Mouse (Mus musculus) stomach, postnatal 0 days (tissue): ENCODE measurements around the gene Npm1. TPM values are rescaled to one million over a fixed set of nuclear protein-coding genes. Genes with fewer than 3 reads are reported as not detected.
A peak's percentile ranks its signal among the peaks of the same experiment; 100 is the strongest.

Experiments
- ATAC-seq: fragments of 200-750 bp; cut with Nextera tagmentation; 2 replicates; pipeline ENCODE4 v1.8.0; 2017; ENCODE audit not compliant: low FRiP score, low TSS enrichment
- DNase-seq: peaks from one replicate; pipeline ENCODE4 v3.0.0-alpha.2; 2016; ENCODE audit warnings: low spot score
- H3K27ac ChIP-seq: fragments of 300-500 bp; sonication (generic); replicated peaks from 2 replicates; pipeline ENCODE4 v1.5.1; 2014; ENCODE audit warnings: mild to moderate bottlenecking, control low read depth
- H3K27me3 ChIP-seq: fragments of 300-500 bp; sonication (generic); 2 replicates; pipeline ENCODE4 v1.6.1; 2014; ENCODE audit warnings: low read length; ENCODE audit not compliant: control insufficient read depth, insufficient read depth
- H3K36me3 ChIP-seq: fragments of 300-500 bp; sonication (generic); 2 replicates; pipeline ENCODE4 v1.6.1; 2014; ENCODE audit warnings: low read length, mixed read lengths; ENCODE audit not compliant: control insufficient read depth, insufficient read depth
- H3K4me1 ChIP-seq: fragments of 300-500 bp; sonication (generic); replicated peaks from 2 replicates; pipeline ENCODE4 v1.6.1; 2014; ENCODE audit warnings: antibody characterized with exemption; ENCODE audit not compliant: control insufficient read depth, insufficient read depth
- H3K4me2 ChIP-seq: fragments of 300-500 bp; sonication (generic); replicated peaks from 2 replicates; pipeline ENCODE4 v1.6.1; 2014; ENCODE audit warnings: low read depth, mild to moderate bottlenecking, control low read depth, moderate library complexity
- H3K4me3 ChIP-seq: fragments of 300-500 bp; sonication (generic); 2 replicates; pipeline ENCODE4 v1.5.1; 2014; ENCODE audit warnings: low read depth, low read length, control low read depth
- H3K9ac ChIP-seq: fragments of 300-500 bp; sonication (generic); 2 replicates; pipeline ENCODE4 v1.6.1; 2014; ENCODE audit warnings: mild to moderate bottlenecking, low read length, control low read depth, mixed read lengths
- H3K9me3 ChIP-seq: fragments of 300-500 bp; sonication (generic); 2 replicates; pipeline ENCODE4 v1.6.1; 2016; ENCODE audit warnings: low read length; ENCODE audit not compliant: control insufficient read depth
- CTCF ChIP-seq: IDR thresholded peaks from 2 replicates; pipeline ENCODE4 v1.5.1; 2016; ENCODE audit warnings: antibody characterized with exemption, low read depth, mild to moderate bottlenecking, moderate library complexity
- EP300 ChIP-seq: optimal IDR thresholded peaks from 2 replicates; pipeline ENCODE3; 2016; ENCODE audit warnings: antibody characterized with exemption
- WGBS: fragments of 180-500 bp; shearing (Covaris S2); extraction: QIAGEN DNeasy Blood & Tissue Kit; methylation state at CpG from one replicate; pipeline ENCODE4 v1.1.7; 2014; 5-methylcytosine and 5-hydroxymethylcytosine counted together
- polyA plus RNA-seq: library from polyadenylated mRNA; unstranded; fragments of >200 nt; fragmentation: Nextera tagmentation; extraction: Ambion mirVana; gene quantifications from 2 replicates; pipeline ENCODE4 v1.2.1, GENCODE M21; 2015

Gene Npm1
- polyA plus RNA-seq, 1 experiment from 2014 or later: 356 TPM

DNA sequence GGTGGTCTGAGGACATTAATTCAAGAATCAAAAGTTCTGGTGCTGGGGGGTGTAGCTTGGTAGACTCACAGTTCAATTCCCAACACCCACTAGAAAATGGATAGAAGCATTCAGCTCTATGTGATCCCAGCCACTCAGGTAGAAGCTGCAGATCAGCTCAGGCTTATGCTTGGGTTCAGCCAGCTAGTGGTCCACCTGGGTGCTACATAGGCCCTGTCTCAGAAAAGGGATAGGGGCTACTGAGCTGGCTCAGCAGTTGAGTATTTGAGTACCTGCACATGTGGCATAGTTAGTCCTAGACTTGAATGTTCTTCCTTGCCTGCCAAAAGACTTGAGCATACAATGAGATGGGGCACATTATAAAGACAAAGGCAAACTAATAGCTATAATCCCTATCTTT is 13.6 kb downstream of the Npm1 start:
- TF ChIP-seq EP300 (no peak), CTCF (no peak)
- no peak for ATAC-seq
- H3K36me3 ChIP-seq: peaks cover 3% of the 10 kb centered on the region; the same call in 1 of the 2 replicates

GRCm38 (mm10) chr11:33149088-33149436 is 13.9 kb downstream of the Npm1 start:
- Histone ChIP-seq H3K27me3 (no peaks in the 10 kb centered on the region), H3K9me3 (no peaks in the 10 kb centered on the region), H3K36me3 (peaks cover 3% of the 10 kb centered on the region; the same call in 1 of the 2 replicates), H3K4me3 (no peak overlapping the region), H3K4me2 (no peak overlapping the region), H3K27ac (no peak overlapping the region), H3K4me1 (peaks cover 5% of the 10 kb centered on the region; the same call in 1 of the 2 replicates), H3K9ac (no peak overlapping the region)
- DNase-seq (no peak), ATAC-seq (no peak)
- no peak for TF ChIP-seq CTCF
- no peak for TF ChIP-seq EP300
- 27% methylated on average over 3 of the region's 3 CpGs for WGBS

More for the DNA sequence above, 13.6 kb downstream of the Npm1 start:
- H3K4me1 ChIP-seq: peaks cover 5% of the 10 kb centered on the region; the same call in 1 of the 2 replicates
- no peak overlapping the region for H3K4me3 ChIP-seq
- DNase-seq: no peak
- no peaks in the 10 kb centered on the region for H3K9me3 ChIP-seq
- H3K27ac ChIP-seq: no peak overlapping the region
- no peak overlapping the region for H3K9ac ChIP-seq
- H3K4me2 ChIP-seq: no peak overlapping the region
- H3K27me3 ChIP-seq: no peaks in the 10 kb centered on the region

GRCm38 (mm10) chr11:33148338-33149087 is 14.5 kb downstream of the Npm1 start:
- peak; percentile 83 for DNase-seq
- TF ChIP-seq CTCF (peak; percentile 88), EP300 (no peak)
- 5% methylated on average over 23 of the region's 23 CpGs for WGBS
- Histone ChIP-seq H3K4me2 (peak overlapping the region; percentile 77), H3K27me3 (no peaks in the 10 kb centered on the region), H3K9me3 (no peaks in the 10 kb centered on the region), H3K4me1 (peaks cover 5% of the 10 kb centered on the region; the same call in 1 of the 2 replicates), H3K4me3 (peak overlapping the region; percentile 51), H3K36me3 (peaks cover 3% of the 10 kb centered on the region; the same call in 1 of the 2 replicates), H3K9ac (no peak overlapping the region), H3K27ac (no peak overlapping the region)
- ATAC-seq: peak; percentile 80

GRCm38 (mm10) chr11:33147572-33148337 is 15.3 kb downstream of the Npm1 start:
- no peaks in the 10 kb centered on the region for H3K9me3 ChIP-seq
- under 1% methylated on average over 37 of the region's 85 CpGs for WGBS
- peak; percentile 57 for ATAC-seq
- H3K4me3 ChIP-seq: peak overlapping the region; percentile 51
- peaks cover 3% of the 10 kb centered on the region; the same call in 1 of the 2 replicates for H3K36me3 ChIP-seq
- no peaks in the 10 kb centered on the region for H3K27me3 ChIP-seq
- peak overlapping the region; percentile 47 for H3K9ac ChIP-seq
- peak; percentile 63 for DNase-seq
- TF ChIP-seq CTCF (0 out of 2 replicates have a peak, but pooled peaks have one; percentile 1), EP300 (no peak)
- H3K4me1 ChIP-seq: peaks cover 5% of the 10 kb centered on the region; the same call in 1 of the 2 replicates
- no peak overlapping the region for H3K27ac ChIP-seq
- H3K4me2 ChIP-seq: peak overlapping the region; percentile 77

- Histone ChIP-seq H3K27me3 (no peaks in the 10 kb centered on the region), H3K4me1 (peaks cover 5% of the 10 kb centered on the region; the same call in 1 of the 2 replicates), H3K9ac (peak within 1 kb of the TSS; percentile 47), H3K4me3 (peak within 1 kb of the TSS; percentile 51), H3K9me3 (no peaks in the 10 kb centered on the region), H3K4me2 (peak within 1 kb of the TSS; percentile 77), H3K36me3 (peaks cover 3% of the 10 kb centered on the region; the same call in 1 of the 2 replicates), H3K27ac (no peak within 1 kb of the TSS)
- DNase-seq: peak; percentile 55
- WGBS: 0% methylated on average over 9 of the region's 53 CpGs
- peak; percentile 29; the same call in 1 of the 2 replicates for ATAC-seq
- 0 out of 2 replicates have a peak, but pooled peaks have one; percentile 2 for TF ChIP-seq CTCF
- TF ChIP-seq EP300: no peak
Observed at GRCm38 (mm10) chr11:33147171-33147571, 15.8 kb downstream of the Npm1 start, which contains the start of gene Fgf18. Fgf18 (minus strand) TSS chr11:33147400.
